Mouse (Mus musculus) neural tube, embryonic 11.5 days (tissue): ENCODE results near the gene Rrad. TPM values are rescaled to one million over a fixed set of nuclear protein-coding genes. Genes with fewer than 3 reads are reported as not detected.

Experiments
- polyA plus RNA-seq: library from polyadenylated mRNA; unstranded; fragments of >200 nt; fragmentation: Nextera tagmentation; extraction: Ambion mirVana; gene quantifications from 2 replicates; pipeline ENCODE4 v1.2.1, GENCODE M21; 2014

Rrad gene
- polyA plus RNA-seq, 1 experiment from 2014 or later, result 2.9 TPM

Other genes starting within 250 kb of the Rrad start
- 2.8 and 3.2 TPM in 2 replicates for gene Cmtm4, start 235.5 kb downstream of the Rrad start, polyA plus RNA-seq
- gene Dync1li2, start 188.3 kb downstream of the Rrad start, polyA plus RNA-seq, result 78.2 and 82.2 TPM in 2 replicates
- 0.25 and 0.34 TPM in 2 replicates for gene Terb1, start 121.4 kb downstream of the Rrad start, polyA plus RNA-seq
- gene Nae1, start 96.7 kb downstream of the Rrad start, polyA plus RNA-seq, result 119 and 125 TPM in 2 replicates
- 1.2 and 1.4 TPM in 2 replicates for gene Car7, start 96.6 kb downstream of the Rrad start, polyA plus RNA-seq
- 17.8 and 20.0 TPM in 2 replicates for gene Pdp2, start 39.9 kb downstream of the Rrad start, polyA plus RNA-seq
- 0.80 TPM in 1 of 2 replicates, not detected in the other for gene Cdh16, start 6.9 kb downstream of the Rrad start, polyA plus RNA-seq
- 96.9 and 99.1 TPM in 2 replicates for gene Ciao2b, start 10.6 kb upstream of the Rrad start, polyA plus RNA-seq
- gene Ces2a, start 102.7 kb upstream of the Rrad start, polyA plus RNA-seq, result not detected in 2 replicates
- 0.12 TPM in 1 of 2 replicates, not detected in the other for gene Ces2b, start 200.2 kb upstream of the Rrad start, polyA plus RNA-seq
- gene Ces2c, start 215.7 kb upstream of the Rrad start, polyA plus RNA-seq, result not detected in 2 replicates